Mouse (Mus musculus) CD8-positive naive resting alpha-beta T cell, adult 2 months (primary cell): ENCODE measurements around the gene Olfr707.
"Not testable (repeated sequence)": the region's sequence is repeated elsewhere in the genome, so short reads cannot be mapped to it uniquely, and the experiment has no call there.

ENCODE experiments used
- DNase-seq, 2 experiments: peaks; one replicate each; pipeline ENCODE4 v3.0.0; 2022; ENCODE audit warnings: low read depth in 2 of 2, low spot score in 2 of 2

The Olfr707 gene

DNA sequence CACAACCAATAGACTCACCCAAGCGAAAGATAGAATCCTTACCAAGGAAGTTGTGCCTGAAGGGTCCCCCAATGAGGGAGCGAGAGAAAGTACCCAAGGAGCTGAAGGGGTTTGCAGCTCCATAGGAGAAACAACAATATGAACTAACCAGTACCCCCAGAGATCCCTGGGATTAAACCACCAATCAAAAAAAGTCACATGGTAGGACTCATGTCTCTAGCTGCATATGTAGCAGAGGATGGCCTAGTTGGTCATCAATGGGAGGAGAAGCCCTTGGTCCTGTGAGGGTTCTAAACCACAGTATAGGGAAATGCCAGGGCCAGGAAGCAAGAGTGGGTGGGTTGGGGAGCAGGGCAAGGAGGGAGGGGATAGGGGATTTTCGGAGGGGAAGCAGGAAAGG lies at the start of gene Olfr707:
Olfr707 (minus strand) TSS at position 101 of the 400 bp plus-strand sequence.
- not testable (repeated sequence) for DNase-seq

DNA sequence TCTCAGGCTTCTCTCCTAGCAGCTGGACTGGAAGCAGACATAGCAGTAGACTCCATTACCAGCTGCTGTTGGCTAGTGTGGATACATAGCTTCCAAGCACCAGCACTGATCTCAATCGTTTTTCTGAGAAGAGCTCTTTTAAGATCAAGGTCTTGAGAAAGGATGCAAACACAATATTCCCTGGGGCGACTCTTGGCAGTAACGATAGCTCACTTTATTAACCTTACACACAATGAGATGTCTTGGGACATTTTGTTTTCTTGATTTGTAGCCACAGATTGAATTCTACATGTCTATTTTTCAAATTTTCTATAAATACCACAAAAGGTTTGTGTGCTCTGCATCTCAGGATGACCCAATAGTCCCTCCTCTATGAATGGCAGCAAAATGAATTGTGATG lies 47.2 kb upstream of the Olfr707 start, which contains the start of gene Olfr710:
Olfr710 (minus strand) TSS at position 101 of the 400 bp plus-strand sequence.
- no peak for DNase-seq

DNA sequence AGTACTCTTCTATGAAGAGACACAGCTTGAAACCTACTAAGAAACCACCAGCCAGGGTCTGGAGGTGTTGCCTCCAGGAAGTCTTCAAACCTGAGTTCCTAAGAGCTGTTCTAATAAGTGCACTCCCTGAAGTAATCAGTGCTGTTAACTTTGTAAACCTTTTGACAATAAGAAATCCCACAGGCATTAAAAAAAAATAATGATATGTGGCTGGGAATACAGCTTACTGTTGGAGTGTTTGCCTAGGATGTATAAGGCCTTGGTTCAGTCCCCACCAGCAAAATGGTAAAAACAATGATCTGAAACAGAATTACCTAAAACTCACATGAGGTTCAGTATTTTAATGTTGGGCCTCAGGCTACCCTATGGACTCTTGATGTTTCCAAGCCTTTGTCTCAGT lies 31.1 kb upstream of the Olfr707 start, which contains the start of gene Olfr709-ps1:
Olfr709-ps1 (minus strand) TSS at position 101 of the 400 bp plus-strand sequence.
- DNase-seq: no peak

DNA sequence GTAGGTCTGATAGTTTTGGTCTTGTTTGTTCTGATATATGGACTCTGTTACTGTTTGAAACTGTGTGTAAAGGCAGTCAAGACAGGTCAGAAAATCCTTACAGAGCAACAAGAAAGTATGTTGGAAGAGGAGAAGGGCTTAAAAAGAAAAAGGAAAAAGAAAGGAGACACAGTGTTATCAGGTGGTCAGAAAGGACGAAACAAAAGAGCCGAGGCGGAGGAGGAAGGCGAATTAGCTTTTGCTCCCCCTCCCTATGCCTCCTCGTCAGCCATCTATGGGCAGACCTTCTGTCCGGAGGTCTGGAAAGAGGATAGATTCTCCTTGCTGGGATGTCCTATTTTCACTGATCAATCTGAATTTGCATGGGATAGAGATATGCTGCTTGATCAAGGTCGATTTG lies 19.9 kb upstream of the Olfr707 start:
- DNase-seq: not testable (repeated sequence)

DNA sequence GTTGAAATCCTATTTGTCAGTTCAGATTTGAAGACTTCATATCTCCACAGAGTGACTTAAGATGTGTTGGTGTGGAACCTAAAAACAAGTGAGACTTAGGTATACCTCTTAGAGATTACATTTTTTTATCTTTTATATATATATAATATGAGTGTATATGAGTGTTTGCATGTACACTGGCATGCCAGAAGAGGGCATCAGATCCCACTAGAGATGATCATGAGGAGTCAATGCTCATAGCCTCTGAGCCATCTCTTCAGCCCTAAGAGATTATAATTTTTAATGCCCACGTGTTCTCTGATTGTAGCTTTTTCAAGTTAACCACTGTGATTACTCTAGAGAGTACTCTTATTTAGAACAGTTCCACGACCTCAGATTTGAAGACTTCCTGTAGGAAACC lies 6.6 kb upstream of the Olfr707 start, which contains the start of gene Olfr1532-ps1:
Olfr1532-ps1 (plus strand) TSS at position 326 of the 400 bp plus-strand sequence.
- DNase-seq: no peak

DNA sequence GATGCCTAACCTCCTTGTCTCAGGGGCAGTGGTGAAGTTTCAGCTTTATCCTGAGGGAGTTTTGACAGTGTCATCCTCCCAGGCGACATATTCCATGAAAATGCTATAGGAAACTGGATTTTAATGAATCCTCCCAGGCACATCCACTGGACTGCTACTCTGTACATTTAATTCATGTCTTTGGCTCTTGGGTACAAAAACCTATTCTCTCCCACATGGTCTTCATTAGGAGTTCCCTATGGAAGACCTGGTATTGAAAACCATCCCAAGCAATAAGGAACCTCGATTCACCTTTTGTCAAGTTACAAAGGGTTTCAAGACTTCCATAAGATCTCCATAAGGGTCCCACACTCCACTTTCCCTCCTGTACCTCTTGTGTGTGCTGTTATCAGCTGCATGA lies 13.0 kb downstream of the Olfr707 start, which contains the start of gene Olfr706:
Olfr706 (minus strand) TSS at position 101 of the 400 bp plus-strand sequence.
- no peak for DNase-seq

DNA sequence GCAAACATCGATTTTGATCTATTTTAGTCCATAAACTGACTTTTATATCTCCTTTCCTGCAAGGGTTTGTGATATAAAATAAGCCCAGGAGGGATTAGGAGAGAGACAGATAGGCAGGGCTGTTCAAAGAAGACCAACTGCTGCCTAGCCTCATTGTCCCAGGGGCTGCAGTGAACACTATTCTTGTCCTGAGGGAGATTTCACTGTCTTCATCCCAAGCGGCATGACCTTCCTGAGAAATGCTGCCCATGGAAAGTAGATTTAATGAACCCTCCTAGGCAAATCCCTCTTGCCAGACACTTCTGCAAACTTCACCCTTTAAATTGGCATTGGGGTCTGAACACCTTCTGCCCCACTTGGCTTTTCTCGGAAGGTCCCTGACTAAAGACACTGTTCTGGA lies 24.2 kb downstream of the Olfr707 start, which contains the start of gene Olfr705:
Olfr705 (minus strand) TSS at position 101 of the 400 bp plus-strand sequence.
- DNase-seq: no peak

DNA sequence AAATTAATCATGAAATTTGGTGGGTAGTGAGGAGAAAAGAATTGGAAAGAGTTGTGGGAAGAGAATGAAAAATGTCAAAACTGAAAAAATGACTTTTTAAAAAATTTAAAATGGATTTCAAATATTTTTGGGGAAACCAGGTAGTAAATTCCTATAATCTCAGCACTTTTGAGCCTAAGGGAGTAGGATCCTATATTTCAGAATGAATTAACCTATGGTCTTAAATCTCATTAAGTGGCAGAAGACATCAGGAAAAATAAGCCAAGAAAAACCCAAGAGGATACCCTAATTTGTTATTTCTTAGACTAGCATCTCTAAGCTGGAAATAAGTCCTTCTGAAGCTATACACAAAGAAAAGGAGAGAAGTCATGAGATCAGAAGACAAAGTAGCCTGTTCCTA lies 38.2 kb downstream of the Olfr707 start, which contains the start of gene Olfr704:
Olfr704 (plus strand) TSS at position 301 of the 400 bp plus-strand sequence.
- DNase-seq: no peak

DNA sequence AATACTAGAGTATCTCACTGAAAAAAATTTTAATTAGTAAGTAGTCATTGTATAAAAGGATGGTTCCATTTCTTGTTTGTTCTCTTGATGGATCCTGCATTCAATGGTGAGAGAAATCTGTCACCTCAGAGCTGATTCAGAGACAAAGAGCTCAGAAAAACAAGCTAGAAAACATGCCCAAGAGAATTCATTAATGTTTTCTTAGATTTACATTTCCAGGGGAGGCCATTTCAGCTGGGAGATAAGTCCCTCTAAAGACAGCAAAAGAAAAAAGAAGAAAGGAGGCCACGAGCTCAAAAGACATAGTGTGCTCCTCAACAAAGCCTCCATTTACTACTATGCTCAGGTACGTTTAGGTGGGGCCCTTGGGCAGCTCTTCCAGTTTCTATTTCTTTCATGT lies 58.0 kb downstream of the Olfr707 start, which contains the start of gene Olfr703:
Olfr703 (plus strand) TSS at position 301 of the 400 bp plus-strand sequence.
- no peak for DNase-seq
